Mouse (Mus musculus) hindbrain, postnatal 0 days (tissue): ENCODE measurements at regions not wholly inside any gene's neighbourhood (a gene's known extent, or its start where the extent isn't known, plus 50 kb on each side); places are given as distances from the start of the nearest gene placed in this dataset.
A peak's percentile ranks its signal among the peaks of the same experiment; 100 is the strongest.

ENCODE experiments used
- ATAC-seq: fragments of 200-750 bp; cut with Nextera tagmentation; 2 replicates; pipeline ENCODE4 v1.8.0; 2017; ENCODE audit warnings: mild to moderate bottlenecking, moderate TSS enrichment, moderate library complexity
- DNase-seq: peaks from one replicate; pipeline ENCODE4 v3.0.0-alpha.2; 2015; ENCODE audit warnings: low spot score
- H3K27ac ChIP-seq: fragments of 300-500 bp; sonication (generic); 2 replicates; pipeline ENCODE4 v1.5.1; 2014; ENCODE audit warnings: mild to moderate bottlenecking
- H3K27me3 ChIP-seq: fragments of 300-500 bp; sonication (generic); 2 replicates; pipeline ENCODE4 v1.6.1; 2014; ENCODE audit warnings: low read length, mixed read lengths; ENCODE audit not compliant: insufficient read depth
- H3K36me3 ChIP-seq: fragments of 300-500 bp; sonication (generic); 2 replicates; pipeline ENCODE4 v1.6.1; 2014; ENCODE audit warnings: low read length, mixed read lengths; ENCODE audit not compliant: insufficient read depth
- H3K4me1 ChIP-seq: fragments of 300-500 bp; sonication (generic); 2 replicates; pipeline ENCODE4 v1.6.1; 2014; ENCODE audit warnings: antibody characterized with exemption, low read length, mixed read lengths; ENCODE audit not compliant: insufficient read depth
- H3K4me2 ChIP-seq: fragments of 300-500 bp; sonication (generic); 2 replicates; pipeline ENCODE4 v1.6.1; 2014; ENCODE audit warnings: low read depth, mild to moderate bottlenecking, low read length, moderate library complexity, mixed read lengths
- H3K4me3 ChIP-seq: fragments of 300-500 bp; sonication (generic); 2 replicates; pipeline ENCODE4 v1.5.1; 2014; ENCODE audit warnings: low read length
- H3K9ac ChIP-seq: fragments of 300-500 bp; sonication (generic); replicated peaks from 2 replicates; pipeline ENCODE4 v1.6.1; 2014; ENCODE audit warnings: mild to moderate bottlenecking, low read length, moderate library complexity, mixed read lengths
- H3K9me3 ChIP-seq: fragments of 300-500 bp; sonication (generic); 2 replicates; pipeline ENCODE4 v1.6.1; 2016; ENCODE audit warnings: low read length, mixed read lengths
- CTCF ChIP-seq: IDR thresholded peaks from 2 replicates; pipeline ENCODE4 v1.5.1; 2016; ENCODE audit warnings: antibody characterized with exemption, control low read depth, low read depth
- WGBS: fragments of 180-500 bp; shearing (Covaris S2); extraction: QIAGEN DNeasy Blood & Tissue Kit; methylation state at CpG from one replicate; pipeline ENCODE4 v1.1.7; 2014; 5-methylcytosine and 5-hydroxymethylcytosine counted together

DNA sequence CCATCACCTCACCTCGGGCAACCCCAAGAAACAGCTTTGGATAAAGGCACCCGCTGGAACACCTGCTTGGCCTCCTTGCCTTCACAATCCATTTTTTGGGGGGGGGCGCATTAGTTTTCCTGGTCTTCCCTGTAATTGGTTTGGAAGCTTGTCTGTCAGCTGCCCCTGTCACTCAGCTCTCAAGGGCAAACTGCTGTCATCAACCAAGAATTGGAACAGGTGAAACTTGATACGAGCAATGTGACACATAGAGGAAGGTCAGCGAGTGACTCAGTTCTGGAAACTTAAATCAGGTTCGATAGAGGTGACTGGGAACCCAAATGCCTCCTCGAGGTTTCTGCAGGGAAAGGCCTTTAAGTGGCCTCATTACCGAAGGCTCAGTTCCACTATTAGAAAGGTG, 73.2 kb upstream of the Slc38a2 start:
- TF ChIP-seq CTCF = no peak
- no peak overlapping the region for H3K9ac ChIP-seq
- H3K27me3 ChIP-seq = no peaks in the 10 kb centered on the region
- ATAC-seq (no peak), DNase-seq (no peak)
- H3K9me3 ChIP-seq = no peaks in the 10 kb centered on the region
- 88% methylated on average over 8 of the region's 8 CpGs for WGBS
- H3K4me2 ChIP-seq = no peak overlapping the region
- no peak overlapping the region for H3K27ac ChIP-seq
- H3K36me3 ChIP-seq = no peaks in the 10 kb centered on the region
- no peak overlapping the region for H3K4me3 ChIP-seq
- peaks cover 5% of the 10 kb centered on the region; the same call in 1 of the 2 replicates for H3K4me1 ChIP-seq

- no peak for ATAC-seq
- TF ChIP-seq CTCF = no peak
These were observed 71.3 kb upstream of the Slc38a2 start for GRCm38 (mm10) chr15:96770786-96771185.

GRCm38 (mm10) chr15:96770299-96770698, 70.8 kb upstream of the Slc38a2 start:
- TF ChIP-seq CTCF = no peak
- DNase-seq = no peak
- no peaks in the 10 kb centered on the region for H3K36me3 ChIP-seq

More at GRCm38 (mm10) chr15:96770786-96771185, 71.3 kb upstream of the Slc38a2 start:
- Histone ChIP-seq H3K4me2 (no peak overlapping the region), H3K36me3 (no peaks in the 10 kb centered on the region), H3K4me1 (peaks cover 5% of the 10 kb centered on the region; the same call in 1 of the 2 replicates), H3K27me3 (no peaks in the 10 kb centered on the region), H3K9ac (no peak overlapping the region), H3K9me3 (no peaks in the 10 kb centered on the region), H3K4me3 (no peak overlapping the region), H3K27ac (no peak overlapping the region)
- no peak for DNase-seq
- 90% methylated on average over 8 of the region's 8 CpGs for WGBS

DNA sequence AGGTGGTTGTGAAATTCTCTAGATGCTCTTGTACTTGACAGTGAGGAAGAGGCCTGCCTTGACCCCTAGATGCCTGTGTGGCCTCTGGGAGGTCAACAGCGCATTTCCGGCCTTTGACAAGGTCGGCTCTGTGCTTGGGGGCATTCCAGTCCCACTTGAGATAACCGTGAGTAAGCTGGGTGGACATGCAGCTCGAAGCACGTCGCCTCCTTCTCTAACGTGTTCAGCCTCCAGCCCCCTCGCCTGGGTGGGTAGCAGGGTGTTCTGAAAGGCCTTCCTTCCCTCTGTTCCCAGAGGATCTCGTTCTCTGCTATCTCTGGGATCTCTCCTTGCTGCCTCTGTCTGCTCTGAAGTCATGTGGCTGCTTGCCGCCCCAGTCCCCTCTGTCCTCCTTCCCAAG, 70.2 kb upstream of the Slc38a2 start:
- Histone ChIP-seq H3K27ac (no peak overlapping the region), H3K4me2 (no peak overlapping the region), H3K9ac (no peak overlapping the region), H3K27me3 (no peaks in the 10 kb centered on the region), H3K36me3 (no peaks in the 10 kb centered on the region), H3K4me3 (no peak overlapping the region), H3K9me3 (no peaks in the 10 kb centered on the region), H3K4me1 (peaks cover 5% of the 10 kb centered on the region; the same call in 1 of the 2 replicates)
- WGBS = 80% methylated on average over 11 of the region's 11 CpGs
- DNase-seq (no peak), ATAC-seq (no peak)
- no peak for TF ChIP-seq CTCF

More at GRCm38 (mm10) chr15:96770299-96770698, 70.8 kb upstream of the Slc38a2 start:
- Histone ChIP-seq H3K9me3 (no peaks in the 10 kb centered on the region), H3K27me3 (no peaks in the 10 kb centered on the region), H3K4me2 (no peak overlapping the region), H3K9ac (no peak overlapping the region), H3K4me3 (no peak overlapping the region), H3K4me1 (peaks cover 5% of the 10 kb centered on the region; the same call in 1 of the 2 replicates), H3K27ac (no peak overlapping the region)
- 89% methylated on average over 7 of the region's 7 CpGs for WGBS
- no peak for ATAC-seq

DNA sequence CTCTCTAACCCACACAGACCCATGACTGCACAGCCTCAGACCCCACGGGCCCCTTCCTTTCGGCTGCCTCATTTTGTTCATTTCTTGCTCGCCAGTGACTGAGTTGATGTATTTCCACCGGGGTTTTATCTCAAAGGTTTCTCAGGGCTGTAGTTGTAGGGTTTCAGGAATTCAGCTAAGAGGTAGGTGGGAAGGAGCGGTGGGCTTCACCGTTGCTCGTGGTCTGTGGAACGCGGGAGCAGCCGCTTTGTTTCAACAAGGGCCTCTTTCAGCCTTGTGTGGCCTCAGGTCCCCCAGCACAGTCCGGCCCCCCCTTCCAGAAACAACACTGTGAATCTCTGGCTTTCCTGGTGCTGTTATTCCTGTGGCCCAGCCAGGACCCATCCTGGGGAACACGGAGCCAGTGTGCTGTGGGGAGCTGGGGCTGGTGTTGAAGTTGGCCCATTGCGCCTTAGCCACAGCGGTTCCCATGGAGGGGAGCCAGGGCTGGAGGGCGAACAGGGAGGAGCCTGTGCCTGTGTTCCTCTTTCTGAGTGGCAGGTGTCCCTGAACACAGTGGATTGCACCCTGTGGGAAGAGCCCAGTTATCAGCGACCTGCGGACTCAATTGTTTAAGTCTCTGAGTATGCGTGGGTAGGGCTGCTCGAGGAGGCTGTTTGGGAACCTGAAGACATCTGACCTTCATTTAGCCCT, 68.9 kb upstream of the Slc38a2 start:
- no peaks in the 10 kb centered on the region for H3K4me1 ChIP-seq
- ATAC-seq = peak; percentile 45; the same call in 1 of the 2 replicates
- no peak overlapping the region for H3K4me2 ChIP-seq
- no peaks in the 10 kb centered on the region for H3K27me3 ChIP-seq
- DNase-seq = peak; percentile 37
- TF ChIP-seq CTCF = no peak
- H3K36me3 ChIP-seq = no peaks in the 10 kb centered on the region
- no peak overlapping the region for H3K4me3 ChIP-seq
- 66% methylated on average over 19 of the region's 19 CpGs for WGBS
- no peaks in the 10 kb centered on the region for H3K9me3 ChIP-seq
- no peak overlapping the region for H3K27ac ChIP-seq
- H3K9ac ChIP-seq = no peak overlapping the region

- Histone ChIP-seq H3K4me1 (no peaks in the 10 kb centered on the region), H3K27ac (no peak overlapping the region), H3K27me3 (no peaks in the 10 kb centered on the region), H3K9me3 (no peaks in the 10 kb centered on the region), H3K9ac (no peak overlapping the region), H3K4me2 (no peak overlapping the region), H3K4me3 (no peak overlapping the region), H3K36me3 (no peaks in the 10 kb centered on the region)
- WGBS = 93% methylated on average over 5 of the region's 5 CpGs
- DNase-seq = no peak
- ATAC-seq = no peak
- no peak for TF ChIP-seq CTCF
These were observed 67.7 kb upstream of the Slc38a2 start for GRCm38 (mm10) chr15:96767188-96767587.

DNA sequence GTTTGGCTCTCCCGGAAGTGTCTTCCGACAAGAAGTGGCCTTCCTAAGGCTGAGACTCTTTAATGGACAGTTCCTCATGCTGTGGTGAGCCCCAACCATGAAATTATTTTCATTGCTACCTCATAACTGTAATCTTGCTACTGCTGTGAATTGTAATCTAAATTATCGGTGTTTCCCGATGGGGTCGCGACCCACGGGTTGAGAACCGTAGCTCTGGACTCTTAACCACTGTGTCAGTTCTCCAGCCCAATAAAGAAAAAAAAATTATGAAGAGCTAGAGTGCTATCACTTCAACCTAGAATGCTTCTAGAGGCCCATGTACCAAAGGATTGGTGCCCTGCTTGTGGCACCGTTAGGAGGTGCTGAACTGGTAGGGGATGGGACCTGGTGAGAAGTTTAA, 66.7 kb upstream of the Slc38a2 start:
- DNase-seq = no peak

More for the DNA sequence above, 66.7 kb upstream of the Slc38a2 start:
- no peak for ATAC-seq
- Histone ChIP-seq H3K4me1 (no peaks in the 10 kb centered on the region), H3K36me3 (no peaks in the 10 kb centered on the region), H3K4me2 (no peak overlapping the region), H3K27me3 (no peaks in the 10 kb centered on the region), H3K9ac (no peak overlapping the region), H3K27ac (no peak overlapping the region), H3K4me3 (no peak overlapping the region), H3K9me3 (no peaks in the 10 kb centered on the region)
- WGBS = 94% methylated on average over 9 of the region's 9 CpGs
- no peak for TF ChIP-seq CTCF
